Mouse (Mus musculus) WW6 (cell line): ENCODE data around the gene Nnat.

Experiments used
- DNase-seq: peaks from one replicate; pipeline ENCODE4 v3.0.0-alpha.2; 2013; ENCODE audit warnings: low read depth, low spot score

Gene Nnat

DNA sequence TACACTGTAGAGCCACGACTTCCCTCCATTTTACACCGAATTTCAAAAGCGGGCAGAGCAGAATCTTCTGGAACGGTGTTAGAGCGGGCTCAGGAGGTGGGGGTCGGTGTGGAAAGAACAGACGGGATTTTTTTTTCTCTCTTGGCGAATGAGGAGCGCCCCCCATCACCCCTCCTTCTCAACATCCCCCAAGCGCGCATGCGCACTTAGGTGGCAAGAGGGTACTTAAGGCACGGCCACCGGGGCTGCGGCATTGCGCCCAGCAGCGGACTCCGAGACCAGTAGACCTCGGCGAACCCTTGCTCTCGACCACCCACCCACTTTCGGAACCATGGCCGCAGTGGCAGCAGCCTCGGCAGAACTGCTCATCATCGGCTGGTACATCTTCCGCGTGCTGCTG is at the start of gene Nnat:
Gene Nnat (plus strand): TSS at position 221 of the 400 bp plus-strand sequence.
- no peak for DNase-seq

DNA sequence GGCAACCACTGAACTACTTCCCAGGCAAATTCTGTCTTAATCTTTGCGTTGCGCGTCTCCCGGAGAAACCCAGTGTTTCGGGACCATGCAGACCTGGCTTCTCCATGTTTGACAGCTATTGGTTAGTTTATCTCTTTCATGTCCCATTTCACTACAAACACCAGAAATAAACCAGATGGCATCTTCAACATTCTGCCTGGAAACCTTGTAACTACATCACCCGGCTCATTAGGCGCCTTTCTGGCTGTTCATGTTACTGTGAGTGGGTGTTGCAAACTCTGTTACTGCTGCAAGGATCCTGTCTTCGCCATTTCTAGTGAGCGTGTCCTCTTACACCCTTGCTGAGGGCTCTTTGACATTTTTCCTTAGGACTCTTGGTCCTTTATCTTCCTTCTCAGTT is 47.0 kb upstream of the Nnat start:
- no peak for DNase-seq

DNA sequence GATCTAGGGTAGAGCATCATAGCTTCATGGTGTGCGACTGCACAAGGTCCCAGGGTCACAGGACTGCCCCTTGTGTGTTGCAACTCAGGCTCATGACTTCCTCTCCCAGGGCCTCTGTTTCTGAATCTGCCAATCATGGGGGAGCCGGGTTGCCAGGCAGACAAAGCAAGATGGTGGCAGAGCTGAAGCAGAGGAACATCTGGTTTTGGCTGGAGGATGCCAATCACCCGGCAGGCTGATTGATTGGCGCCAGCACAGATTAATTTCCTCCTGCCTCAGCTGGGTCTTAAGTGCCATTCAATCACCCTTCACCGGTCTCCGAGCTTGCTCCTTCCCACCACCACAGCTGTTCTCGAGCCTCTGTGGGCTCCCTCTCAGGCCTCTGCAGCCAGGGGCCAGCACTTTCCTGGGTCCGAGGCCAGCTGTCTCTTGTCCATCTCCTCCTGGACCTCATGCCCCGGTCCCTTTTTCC is 46.1 kb upstream of the Nnat start:
- no peak for DNase-seq

DNA sequence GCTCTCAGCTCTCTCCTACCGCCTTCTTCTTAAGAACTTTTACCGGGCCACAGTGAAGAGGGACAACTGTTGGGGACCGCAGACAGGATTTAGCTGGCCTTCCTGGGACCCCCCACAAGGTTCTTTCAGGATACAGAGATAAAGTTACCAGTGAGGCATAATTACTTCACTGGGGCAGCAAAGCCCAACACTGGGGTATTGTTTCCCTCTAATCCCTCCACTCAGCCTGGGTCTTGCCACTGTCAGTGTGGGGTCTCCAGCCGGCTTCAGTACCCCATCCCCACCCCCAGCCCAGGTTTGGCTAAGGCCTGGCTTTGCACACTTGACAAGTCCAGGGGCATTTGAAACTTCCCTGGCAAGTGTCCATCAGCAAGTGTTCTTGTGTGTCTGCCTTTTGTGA is 45.5 kb upstream of the Nnat start:
- no peak for DNase-seq

DNA sequence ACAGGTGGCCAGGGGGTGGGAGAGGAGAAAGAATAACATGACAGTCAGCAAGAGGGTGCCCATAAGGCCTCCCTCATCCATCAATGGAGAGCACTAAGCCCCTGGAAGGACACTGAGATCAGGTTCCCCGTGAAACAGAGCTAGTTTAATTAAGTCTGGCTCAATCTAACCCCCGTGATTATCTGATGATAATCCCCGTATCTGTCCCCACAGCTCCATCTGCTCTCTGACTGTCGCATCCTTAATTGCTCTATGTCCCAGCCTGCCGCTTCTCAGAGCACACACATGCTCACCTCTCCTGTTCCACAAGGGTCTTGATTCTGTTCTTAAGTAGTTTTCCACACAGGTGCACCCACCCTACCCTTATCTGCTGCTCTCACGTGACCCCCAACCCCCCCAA is 42.4 kb upstream of the Nnat start:
- DNase-seq = no peak

DNA sequence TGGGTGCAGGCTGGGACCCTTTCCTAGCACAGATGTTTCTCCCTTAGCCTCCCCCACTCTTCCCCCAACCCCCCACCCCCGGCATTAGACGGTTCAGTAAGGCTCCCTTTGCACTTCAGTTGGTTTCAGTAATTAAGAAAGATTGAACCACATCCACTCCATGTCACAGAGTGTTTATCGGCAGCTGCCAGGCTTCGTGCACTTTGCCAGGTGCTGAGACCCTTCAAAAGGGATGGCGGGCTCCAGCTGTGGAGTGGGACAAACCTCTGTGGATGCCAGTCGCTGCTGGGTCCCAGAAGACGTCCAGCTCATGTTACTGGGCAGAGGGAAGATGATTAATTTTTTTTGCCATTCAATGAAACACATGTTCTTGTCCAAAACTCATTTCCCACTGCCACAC is 41.4 kb upstream of the Nnat start:
- DNase-seq = no peak

DNA sequence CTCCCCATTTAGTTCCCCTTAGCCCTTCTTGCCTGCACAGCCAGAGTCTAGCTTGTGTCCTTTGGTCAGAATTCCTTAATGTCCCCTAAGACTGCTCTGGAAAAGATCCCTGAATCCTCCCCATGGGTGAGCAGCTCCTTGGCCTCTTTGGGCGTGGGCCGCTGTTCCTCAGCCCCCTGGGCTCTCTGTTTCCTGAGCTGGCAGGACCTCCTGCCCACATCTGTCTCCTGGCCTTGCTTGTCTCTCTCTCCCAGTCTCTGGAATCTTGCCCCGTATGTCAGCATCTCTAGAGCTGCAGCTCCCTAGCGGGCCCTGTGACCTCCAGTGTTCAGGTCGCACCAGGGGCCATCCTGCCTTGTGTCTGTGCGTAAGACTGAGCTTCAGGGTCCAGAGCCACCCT is 40.4 kb upstream of the Nnat start:
- no peak for DNase-seq

DNA sequence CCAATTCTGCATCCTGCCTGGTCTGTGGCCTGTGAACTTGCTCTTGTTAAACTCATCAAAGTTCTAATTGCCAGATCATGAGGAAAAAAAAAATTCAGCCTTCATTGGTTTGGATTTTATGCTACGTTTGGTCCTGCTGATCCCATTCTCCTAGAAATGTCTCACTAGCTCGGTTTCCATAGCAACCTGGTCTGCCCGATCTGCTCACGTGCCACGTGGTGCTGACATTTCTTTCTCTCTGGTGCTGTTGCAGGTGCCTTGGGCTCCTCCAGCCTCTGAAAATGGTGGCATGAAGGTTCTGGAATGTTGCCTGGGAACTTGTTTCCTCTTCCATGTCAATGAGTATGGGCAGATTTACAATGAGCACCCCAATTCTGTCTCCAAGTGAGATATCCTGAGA is 39.4 kb upstream of the Nnat start:
- no peak for DNase-seq

DNA sequence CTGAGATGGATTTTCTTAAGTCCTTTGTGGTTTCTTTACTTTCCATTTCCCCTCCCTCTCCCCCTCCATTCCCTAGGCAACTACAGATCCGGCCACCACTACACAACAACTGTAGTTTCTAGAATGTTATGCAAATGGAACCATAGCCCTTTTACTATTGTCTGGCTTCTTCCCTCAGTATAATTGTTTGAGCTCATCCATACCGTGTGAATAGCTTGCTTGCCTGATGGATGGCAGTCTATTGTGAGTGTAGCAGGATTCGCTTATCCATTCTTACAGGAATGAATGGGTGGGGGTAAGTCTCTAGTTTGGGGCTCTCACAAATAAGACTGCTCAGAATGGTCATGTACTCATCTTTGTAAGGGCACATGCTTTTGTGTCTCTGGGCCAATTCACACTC is 37.3 kb upstream of the Nnat start:
- DNase-seq = no peak

DNA sequence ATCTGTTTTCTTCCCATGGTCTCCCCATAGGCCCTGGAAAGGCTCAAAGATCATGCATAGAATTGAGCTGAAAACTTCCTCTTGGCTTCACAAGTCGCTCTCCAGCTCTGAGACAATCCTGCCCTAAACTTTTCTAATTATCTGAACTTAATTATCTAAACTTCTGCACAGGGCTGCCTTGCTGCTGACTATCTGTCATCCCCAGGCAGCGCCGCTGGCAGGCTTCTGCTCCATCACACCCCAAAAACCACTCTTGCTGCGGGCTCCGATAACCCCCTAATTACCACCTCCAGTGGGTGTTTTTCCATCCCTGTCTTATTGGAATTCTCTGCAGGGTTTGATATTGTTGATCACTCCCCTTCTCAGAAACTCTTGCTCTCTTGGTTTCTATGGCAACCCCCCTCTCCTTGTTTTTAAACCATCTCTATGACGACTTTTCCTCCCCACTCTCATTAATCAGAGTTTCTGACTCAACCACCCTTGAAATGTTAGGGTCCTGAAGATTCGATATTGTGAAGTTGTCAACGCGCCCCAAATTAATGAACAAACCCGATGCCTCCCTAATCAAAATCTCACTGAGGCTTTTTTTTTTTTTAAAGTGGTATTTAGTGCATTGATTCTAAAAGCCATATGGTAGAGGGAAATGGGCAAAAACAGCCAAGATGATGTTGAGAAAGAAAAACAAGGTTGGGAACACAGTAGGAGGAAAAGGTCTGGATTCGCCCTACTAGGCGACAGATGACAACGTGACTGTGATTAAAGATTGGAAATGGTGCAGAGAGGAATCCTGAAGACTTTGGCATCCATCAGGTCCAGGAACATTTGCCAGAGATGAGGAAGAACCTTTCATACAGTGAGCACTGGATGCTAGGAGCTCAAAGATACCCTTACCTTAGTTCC is 29.6 kb upstream of the Nnat start:
- no peak for DNase-seq

DNA sequence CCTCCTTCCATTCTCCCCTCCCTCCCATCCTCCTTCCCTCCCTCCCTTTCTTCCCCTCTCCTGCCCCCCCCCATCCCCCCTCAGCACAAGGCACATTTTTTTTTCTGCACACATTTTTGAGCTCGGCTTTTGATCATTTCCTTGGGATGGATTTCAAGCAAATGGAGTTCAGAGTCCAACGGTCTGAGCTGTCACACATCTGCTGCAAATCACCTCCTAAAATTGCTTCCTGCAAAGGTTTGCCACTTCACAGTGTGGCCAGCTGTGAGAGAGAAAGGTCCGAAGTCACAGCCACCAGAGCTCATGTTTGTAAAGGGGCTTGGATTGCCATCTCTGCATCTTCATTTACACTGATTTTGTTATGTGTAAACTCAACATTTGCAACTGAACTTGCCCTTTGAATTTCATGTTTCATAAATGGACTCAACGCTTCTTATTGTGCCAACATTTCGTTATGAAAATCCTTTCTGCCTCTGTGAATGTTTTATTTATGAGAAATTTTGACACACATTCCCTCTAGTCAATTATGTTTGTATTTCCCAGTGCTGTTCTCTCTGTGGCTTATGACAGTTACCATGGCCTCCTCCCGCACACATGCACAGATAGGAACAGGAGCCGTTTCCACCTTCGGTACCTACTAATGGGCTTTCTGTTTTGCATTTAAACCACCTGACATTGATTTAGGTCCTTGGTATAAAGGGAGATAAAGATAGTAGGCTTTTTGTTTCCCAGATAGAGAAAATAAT is 28.0 kb upstream of the Nnat start:
- DNase-seq = no peak

DNA sequence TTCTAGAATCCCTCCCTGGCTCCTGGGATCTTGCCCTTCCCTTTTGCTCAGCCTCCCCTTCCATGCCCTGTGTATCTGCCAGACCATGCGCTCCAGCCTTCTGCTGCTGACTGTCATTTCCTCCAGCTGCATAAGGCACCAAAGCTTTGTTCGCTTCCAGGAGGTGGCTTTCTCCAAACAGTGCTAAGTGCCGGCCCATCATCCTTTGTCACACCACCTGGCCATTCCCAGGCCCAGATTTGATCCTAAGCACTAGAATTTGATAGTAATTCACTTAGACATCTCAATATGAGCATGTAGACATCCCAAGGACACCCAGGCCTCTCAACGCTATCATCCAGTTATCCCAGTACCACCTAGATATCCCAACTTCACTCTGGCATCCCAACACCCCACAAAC is 25.7 kb upstream of the Nnat start:
- no peak for DNase-seq

DNA sequence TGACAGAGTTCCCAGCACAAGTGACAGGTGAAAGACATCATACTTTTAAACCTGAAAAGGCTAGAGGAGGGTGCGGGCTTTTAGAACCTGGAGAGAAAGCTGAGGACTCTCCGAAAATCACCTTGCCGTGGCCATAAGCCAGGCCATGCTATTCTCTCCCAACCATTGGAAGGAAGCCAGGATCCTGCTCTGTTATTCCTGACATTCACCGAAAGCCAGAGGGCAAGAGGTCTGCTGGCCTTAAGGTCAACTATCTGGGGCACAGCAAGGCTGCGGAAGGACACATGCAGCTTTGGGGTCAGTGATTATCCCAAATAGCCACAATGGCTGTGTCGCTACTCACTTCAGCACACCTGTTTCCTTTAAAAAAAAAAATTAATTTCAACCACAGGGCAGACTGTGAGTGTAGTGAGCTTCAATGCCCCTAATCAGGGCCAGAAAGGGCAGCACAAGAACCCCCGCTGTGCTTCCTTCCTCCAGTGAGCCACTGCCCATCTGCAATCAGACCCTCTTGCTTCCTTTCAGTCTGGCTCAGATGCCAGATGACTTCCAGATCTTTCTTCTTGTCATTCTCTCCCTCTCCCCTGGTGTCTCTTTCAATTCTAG is 23.3 kb upstream of the Nnat start:
- no peak for DNase-seq

DNA sequence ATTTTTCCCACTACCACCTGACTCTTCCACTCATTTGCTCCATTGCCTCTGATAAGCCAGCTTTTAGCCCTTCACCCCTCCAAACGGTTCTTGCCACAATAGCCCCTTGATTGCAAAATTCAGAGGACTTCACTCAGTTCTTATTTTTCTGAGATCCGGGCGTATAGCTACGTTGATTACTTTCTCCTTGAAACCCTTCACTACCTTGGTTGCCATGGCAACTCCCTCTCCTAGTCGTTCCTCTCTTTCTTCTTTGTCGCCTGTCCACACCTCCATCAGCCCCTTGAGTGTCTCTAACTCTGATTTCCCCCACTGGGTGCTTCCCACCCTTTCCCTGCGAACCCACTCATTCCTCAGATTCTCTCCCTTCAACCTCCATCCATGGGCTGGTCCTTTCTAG is 22.8 kb upstream of the Nnat start:
- DNase-seq = no peak

DNA sequence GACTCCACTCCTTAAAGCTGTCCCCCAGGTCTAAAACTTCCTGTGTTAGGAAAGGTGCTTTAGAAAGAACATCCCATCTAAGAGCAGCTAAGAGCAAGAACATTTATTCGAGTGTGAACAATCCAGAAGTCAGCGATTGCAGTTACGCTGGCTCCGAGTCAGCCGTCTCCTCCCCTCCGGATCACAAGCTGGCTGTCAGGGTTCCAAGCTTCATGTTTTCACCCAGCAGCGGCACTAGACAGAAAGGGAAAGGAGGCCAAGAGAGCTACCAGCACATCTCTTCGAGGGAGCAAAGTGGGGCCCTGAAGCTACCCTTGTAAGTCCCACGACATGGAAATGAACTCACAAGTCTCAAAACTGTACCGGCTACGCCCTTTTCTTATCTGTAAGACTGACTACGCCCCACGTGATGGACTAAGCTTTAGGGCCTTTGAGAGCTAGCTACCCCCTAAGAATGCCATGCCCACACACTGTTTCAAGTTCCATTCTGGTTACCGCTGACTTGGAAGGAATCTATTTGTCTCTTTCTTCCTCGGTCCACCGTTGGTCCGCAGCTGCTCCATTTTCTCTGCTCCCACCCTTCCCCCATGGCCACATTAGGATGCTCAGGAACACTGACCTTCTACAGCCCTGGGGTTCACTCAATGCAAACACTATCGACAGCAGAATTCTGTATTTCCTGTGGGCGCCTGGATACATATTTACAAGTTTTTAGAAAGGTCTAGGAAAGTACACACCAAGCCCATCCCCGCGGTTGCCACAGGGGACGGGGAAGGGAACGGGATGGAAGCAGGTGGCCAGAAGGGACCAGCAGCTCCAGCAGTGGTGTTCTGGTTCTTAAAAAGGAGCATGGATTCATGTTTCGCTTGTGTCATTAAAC is 19.6 kb upstream of the Nnat start:
- DNase-seq = no peak

DNA sequence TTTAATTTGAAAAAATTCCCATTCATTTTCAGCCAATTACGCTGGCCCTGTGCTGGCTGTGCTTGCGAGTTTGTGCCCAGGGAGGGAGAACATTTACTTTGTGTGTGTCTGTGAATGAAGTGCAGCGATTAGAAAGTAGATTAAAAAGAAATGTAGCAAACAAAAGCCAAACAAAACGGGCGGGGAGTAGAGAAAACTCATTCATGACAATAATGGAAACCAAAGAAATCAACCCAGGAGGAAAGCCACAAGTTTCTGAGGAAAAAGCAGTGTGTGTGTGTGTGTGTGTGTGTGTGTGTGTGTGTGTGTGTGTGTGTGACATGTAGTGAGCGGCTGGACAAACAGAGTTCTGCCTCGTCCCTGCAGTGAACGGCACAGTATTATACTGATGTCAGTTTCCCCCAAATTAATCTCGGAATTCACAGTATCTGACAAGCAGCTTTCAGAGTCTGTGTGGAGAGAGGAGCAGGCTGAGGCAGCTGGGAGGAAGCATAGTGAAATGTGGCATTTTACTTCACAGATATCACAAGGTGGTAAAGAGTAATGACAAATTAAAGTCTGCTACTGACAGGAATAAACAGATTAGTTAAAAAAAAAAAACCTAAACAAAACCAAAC is 18.8 kb upstream of the Nnat start:
- DNase-seq = no peak

DNA sequence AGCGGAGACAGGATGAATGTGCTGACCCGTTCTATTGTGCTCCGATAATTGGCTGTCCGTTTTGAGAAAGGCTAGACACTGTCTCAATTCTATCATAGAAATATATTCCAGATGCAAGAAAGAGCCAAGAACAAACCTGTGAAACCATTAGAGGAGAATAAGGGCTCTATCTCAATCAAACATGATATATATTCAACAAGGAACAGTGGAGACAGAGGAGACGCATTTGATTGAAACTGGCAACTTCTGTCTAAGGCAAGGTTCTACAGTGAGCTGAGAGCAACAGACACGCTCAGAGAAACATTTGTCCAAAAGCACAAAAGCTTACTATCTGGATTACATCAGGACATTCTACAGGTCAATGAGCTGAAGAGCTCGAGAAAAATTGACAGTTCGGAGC is 18.2 kb upstream of the Nnat start:
- no peak for DNase-seq

DNA sequence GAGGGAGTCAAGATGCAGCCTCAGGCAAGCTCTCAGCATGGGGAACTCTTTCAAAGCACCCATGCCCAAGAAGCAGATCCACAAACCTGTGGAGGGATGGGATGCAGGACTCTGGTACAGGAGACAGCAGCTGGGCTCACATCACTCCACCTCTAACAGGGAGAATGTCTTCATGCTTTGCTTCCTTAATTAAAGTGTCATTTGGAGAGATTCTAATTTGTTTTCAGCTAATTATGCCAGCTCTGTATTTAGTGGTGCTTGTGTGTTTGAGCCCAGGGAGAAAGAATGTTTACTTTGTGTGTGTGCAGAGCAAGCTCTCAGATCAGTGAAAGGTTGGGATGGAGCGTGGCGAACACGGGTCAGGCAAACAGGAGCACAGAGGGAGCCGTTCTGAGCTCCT is 17.5 kb upstream of the Nnat start:
- no peak for DNase-seq

DNA sequence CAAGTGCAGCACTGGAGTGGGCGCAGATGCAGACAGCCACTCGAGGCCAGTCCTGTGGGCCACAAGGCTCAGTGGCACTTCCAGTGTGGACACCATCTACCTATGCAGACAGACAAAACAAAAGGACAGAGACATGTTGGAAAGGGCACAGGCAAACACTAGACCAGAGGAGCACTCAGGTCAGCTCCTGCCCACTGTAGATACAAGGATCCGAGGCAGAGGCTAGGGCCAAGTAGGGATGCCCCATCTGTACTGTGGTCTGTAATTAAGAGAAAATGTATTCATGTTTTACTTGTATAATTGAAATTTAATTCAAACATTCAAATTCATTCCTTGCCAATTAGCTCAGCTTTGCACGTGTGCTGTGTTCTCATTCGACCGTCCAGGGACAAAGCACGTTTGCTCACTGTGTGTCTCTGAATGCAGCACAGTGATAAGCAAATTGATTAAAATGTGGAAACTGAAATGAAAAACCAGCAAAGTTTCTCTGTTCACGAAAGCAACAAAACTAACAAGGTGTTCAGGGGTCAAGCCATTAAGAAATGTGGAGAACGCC is 15.5 kb upstream of the Nnat start:
- DNase-seq = no peak

DNA sequence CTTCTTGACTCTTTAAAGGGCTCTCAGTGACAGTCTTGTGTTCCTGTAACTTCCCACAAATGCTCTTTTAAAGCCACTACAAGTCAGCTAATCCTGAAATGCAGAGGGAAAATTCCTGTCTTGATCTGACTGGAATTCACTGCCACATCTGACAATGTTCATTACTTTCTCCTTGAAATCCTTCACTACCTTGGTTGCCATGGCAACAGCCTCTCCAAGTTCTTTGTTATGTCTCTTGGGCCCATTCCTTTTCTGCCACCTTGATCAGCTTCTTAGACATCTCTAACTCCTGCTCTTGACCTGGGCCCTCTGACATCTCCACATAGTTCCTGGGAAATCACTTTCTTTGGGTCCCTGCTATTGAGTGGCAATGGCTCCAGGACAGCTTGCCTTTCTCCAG is 13.2 kb upstream of the Nnat start:
- DNase-seq = no peak

DNA sequence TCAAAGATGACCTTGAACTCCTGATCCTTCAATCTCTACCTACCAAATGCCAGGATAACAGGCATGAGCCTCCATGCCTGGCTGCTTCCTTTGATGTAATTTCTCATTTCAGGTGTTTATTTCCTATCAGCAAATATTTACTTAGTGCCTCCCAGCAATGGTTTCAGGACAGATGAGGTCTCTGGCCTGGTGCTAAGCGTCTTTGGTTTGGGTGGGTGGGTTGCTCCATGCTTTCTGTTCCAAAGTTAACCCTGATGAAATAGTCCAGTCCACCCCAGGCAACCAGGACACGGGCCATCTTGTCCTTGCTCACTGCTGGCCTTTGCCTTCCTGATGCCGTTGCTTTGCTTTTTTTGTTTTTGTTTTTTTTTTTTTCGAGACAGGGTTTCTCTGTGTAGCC is 9.6 kb upstream of the Nnat start:
- DNase-seq = no peak
